ENCODE assay signal across 24 mouse cellular contexts in genomic region chr12:37259771-37260528, GRCm38 (mm10). TPM values are rescaled to one million over a fixed set of nuclear protein-coding genes. Genes with fewer than 3 reads are reported as not detected.
"Had no signal": no experiment of that assay in that cellular context is flagged by ENCODE, and none has a peak within 500 bp of the region (broad histone marks: within the 10 kb centered on the region; RNA-seq: fewer than 3 reads in every experiment).

No protein-coding gene starts in this region.

- H3K9me3 ChIP-seq: limb, embryonic 10.5 days; limb, embryonic 13.5 days; liver, embryonic 13.5 days; lung, embryonic 15.5 days; megakaryocyte, embryonic 14.5 days; midbrain, embryonic 10.5 days; midbrain, embryonic 13.5 days; neural tube, embryonic 13.5 days; stomach, embryonic 15.5 days had no signal

- H3K4me1 ChIP-seq: limb, embryonic 10.5 days; limb, embryonic 13.5 days; liver, embryonic 13.5 days; lung, embryonic 15.5 days; megakaryocyte, embryonic 14.5 days; midbrain, embryonic 10.5 days; midbrain, embryonic 13.5 days; neural tube, embryonic 13.5 days; stomach, embryonic 15.5 days had no signal

- DNase-seq: kidney, postnatal 36 days; layer of hippocampus, adult 9-11 months; liver, embryonic 13.5 days; lung, adult 18-20 months; lung, postnatal 10 days; lung, postnatal 36 days; retina, postnatal 1 day; right cerebral cortex, postnatal 25 days; spleen, adult 18-20 months; thymus, postnatal 25 days had no signal

- H3K9ac ChIP-seq: hindbrain, embryonic 14.5 days; limb, embryonic 13.5 days; liver, embryonic 13.5 days; lung, embryonic 15.5 days; midbrain, embryonic 13.5 days; neural tube, embryonic 13.5 days; stomach, embryonic 15.5 days had no signal

- H3K36me3 ChIP-seq: limb, embryonic 10.5 days; limb, embryonic 13.5 days; liver, embryonic 13.5 days; lung, embryonic 15.5 days; midbrain, embryonic 10.5 days; midbrain, embryonic 13.5 days; neural tube, embryonic 13.5 days; stomach, embryonic 15.5 days had no signal

- ATAC-seq: hindbrain, postnatal 0 days; inflammation-experienced regulatory T-cells, adult 6 months; midbrain, embryonic 13.5 days; midbrain, embryonic 16.5 days had no signal

- H3K4me3 ChIP-seq: limb, embryonic 10.5 days; limb, embryonic 13.5 days; liver, embryonic 13.5 days; lung, embryonic 15.5 days; megakaryocyte, embryonic 14.5 days; midbrain, embryonic 10.5 days; midbrain, embryonic 13.5 days; myocyte; neural tube, embryonic 13.5 days; stomach, embryonic 15.5 days had no signal

- H3K27me3 ChIP-seq: limb, embryonic 13.5 days; liver, embryonic 13.5 days; lung, embryonic 15.5 days; megakaryocyte, embryonic 14.5 days; midbrain, embryonic 13.5 days; neural tube, embryonic 13.5 days; stomach, embryonic 15.5 days had no signal

- H3K27ac ChIP-seq: hindbrain, embryonic 14.5 days; hindbrain, postnatal 0 days; limb, embryonic 10.5 days; limb, embryonic 13.5 days; liver, embryonic 13.5 days; lung, embryonic 15.5 days; midbrain, embryonic 10.5 days; midbrain, embryonic 13.5 days; neural tube, embryonic 13.5 days; stomach, embryonic 15.5 days had no signal

- H3K4me2 ChIP-seq: hindbrain, embryonic 14.5 days; limb, embryonic 13.5 days; liver, embryonic 13.5 days; lung, embryonic 15.5 days; midbrain, embryonic 13.5 days; neural tube, embryonic 13.5 days; stomach, embryonic 15.5 days had no signal

RNA-seq across cellular contexts. Expression of gene Agmo, which starts 18.5 kb away (rescaled TPM):
- total RNA-seq: neutrophil, adult 5-6 weeks had no signal
- polyA plus RNA-seq: myocyte had no signal
